Mouse (Mus musculus): ENCODE measurements around the gene Ift46. TPM values are rescaled to one million over a fixed set of nuclear protein-coding genes. Genes with fewer than 3 reads are reported as not detected.
A peak's percentile ranks its signal among the peaks of the same experiment; 100 is the strongest.
"Not testable (repeated sequence)": the region's sequence is repeated elsewhere in the genome, so short reads cannot be mapped to it uniquely, and the experiment has no call there.

The Ift46 gene
- total RNA-seq, 2 experiments from 2014 or later = 78.8 to 84.5 TPM

DNA sequence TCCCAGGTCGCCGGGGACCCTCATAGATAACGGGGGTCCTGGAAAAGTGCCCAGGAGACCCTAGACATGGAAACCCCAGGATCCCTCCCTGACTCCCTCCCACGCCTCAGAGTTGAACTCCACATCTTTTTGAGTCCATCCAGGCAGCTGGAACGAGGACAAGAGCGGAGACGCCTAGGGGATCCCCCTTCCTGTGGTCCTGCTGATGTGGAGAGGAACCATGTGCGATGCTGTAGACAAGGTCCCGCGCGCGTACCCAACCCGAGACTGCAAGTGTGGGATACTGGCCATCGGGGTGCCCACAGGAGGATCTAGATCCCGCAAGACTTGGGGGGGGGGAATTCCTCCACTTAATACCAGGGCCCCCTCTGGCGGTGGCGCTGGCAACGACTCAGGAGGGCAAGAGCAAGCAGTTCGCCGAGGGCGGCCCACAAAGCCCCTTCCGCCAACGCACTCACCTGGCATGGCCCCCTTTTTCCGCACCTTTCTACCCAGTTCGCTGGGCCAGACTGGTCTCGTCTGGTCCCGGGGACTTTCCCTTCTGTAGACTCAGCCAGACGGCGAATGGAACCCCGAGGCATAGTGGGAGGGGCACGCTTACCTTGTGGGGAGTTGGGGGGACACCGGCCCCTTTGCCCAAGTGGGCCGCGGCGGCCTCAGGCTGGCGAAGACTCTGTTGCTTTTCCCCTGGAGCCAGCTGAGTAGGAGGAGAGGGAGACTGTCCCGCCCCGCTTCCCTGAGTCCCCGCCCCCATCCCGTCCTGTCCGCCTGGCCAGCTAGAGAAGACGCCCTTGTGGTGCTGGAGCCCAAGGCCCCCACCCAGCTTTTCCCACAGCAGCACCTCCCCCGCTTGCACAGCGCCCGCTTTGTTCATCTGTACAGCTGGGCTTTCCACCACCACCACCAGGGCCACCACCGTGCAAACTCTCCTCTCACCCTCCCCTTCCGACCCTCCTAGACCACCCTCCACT, 32.9 kb upstream of the Ift46 start, which contains the start of gene Phldb1:
Gene Phldb1, minus strand, starts transcription at position 675 of the 971 bp plus-strand sequence.
- DNase-seq (ENCODE audit: low spot score in 2 of 2) = peak in 1 of 2 experiments; percentile 70

DNA sequence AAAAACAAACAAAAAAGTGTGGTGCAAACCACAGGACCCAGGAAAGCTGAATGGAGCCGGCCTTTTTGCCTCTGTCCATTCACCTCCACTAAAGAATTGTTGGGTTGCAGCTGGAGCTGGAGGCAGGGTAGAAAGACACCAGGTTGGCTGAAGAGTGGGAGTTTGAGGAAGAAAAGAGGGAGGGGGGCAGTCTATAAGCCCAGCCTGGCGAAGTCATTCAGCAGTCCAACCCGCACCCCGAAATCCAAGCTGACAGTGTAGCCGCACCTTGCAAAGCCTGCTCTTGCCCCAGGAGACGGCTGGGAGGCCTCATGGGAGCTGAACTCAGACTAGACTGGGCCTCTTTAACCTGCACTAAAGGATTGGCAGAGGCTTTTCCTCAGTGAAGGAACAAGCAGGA, 31.8 kb upstream of the Ift46 start:
- DNase-seq (ENCODE audit: low spot score in 2 of 2) = no peak

- no peak for DNase-seq (ENCODE audit: low spot score in 2 of 2)
Measured at GRCm38 (mm10) chr9:44736301-44736700, 31.4 kb upstream of the Ift46 start.

- no peak for DNase-seq (ENCODE audit: low spot score in 2 of 2)
Measured at GRCm38 (mm10) chr9:44737240-44737949, 30.3 kb upstream of the Ift46 start.

DNA sequence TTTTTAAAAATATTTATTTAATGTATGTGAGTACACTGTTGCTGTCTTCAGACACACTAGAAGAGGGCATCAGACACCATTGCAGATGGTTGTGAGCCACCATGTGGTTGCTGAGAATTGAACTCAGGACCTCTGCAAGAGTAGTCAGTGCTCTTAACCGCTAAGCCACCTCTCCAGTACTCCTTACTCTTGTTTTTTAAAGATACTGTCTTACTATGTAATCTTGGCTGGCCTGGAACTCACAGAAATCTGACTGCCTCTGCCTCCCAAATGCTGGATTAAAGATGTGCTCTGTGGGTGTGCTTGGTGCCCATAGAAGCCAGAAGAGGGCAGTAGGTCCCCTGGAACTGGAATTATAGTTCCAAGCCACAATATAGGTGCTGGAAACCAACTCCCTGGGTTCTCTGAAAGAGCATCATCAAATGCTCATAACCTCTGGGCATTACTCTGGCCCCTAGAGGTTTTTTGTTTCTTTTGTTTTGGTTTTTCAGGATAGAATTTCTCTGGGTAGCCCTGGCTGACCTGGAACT, 27.0 kb upstream of the Ift46 start:
- no peak for DNase-seq (ENCODE audit: low spot score in 2 of 2)

DNA sequence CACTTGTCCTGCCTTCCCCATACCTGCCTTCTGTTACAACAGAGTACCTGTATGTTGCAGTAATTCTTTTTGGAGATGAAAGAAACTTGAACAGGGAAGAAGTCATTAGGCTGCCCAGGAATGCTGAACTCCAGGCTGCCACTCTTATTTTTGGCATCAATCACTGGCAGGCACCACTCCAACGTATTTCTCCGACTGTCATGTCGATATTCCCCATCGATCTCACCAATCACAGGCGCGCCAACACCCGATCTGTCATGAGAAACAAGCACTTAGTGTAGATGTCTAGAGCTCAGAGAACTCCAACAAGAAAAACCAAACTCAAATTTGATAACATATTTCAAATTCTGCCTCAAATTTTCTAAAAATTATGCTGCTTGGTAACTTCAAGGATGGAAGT, 22.3 kb upstream of the Ift46 start:
- no peak for DNase-seq (ENCODE audit: low spot score in 2 of 2)

DNA sequence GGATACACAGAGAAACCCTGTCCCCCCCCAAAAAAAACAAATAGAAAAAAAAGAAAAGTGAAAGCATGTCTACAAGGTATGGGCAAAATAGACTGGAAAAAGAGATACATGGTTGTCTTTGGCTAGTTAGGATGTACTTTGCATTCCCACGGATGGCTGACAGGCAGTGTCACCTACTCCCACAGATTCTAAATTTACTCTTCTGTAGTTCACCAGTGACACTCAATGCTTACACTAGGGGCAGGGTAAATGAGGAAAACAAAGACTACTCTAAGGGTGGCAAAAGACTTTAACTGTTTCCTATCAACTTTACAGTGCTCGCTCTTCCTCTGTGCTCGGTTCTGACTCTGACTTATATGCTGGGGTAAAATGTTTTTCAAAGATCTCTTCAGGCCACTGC, 21.0 kb upstream of the Ift46 start:
- no peak for DNase-seq (ENCODE audit: low spot score in 2 of 2)

GRCm38 (mm10) chr9:44747341-44747740, 20.4 kb upstream of the Ift46 start:
- DNase-seq (ENCODE audit: low spot score in 2 of 2) = no peak

GRCm38 (mm10) chr9:44748473-44748872, 19.2 kb upstream of the Ift46 start:
- no peak for DNase-seq (ENCODE audit: low spot score in 2 of 2)

DNA sequence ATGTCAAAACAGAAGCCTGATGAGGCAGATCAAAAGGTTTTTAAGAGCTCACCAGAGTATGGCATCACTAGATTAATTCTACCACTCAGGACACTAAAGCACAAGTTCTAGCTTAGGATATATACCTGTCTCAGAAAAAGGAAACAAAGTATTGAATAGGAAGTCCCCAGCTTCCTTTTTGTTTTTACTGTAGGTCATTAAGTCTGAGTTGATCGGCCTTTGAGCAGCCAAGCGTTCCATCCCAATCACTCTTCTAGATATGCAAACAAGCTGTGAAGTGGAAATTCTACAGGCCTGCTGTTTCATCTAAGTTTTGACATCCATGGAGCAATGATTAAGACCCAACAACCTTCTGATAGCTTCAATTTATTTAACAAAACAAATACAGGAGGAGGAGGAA, 6.8 kb upstream of the Ift46 start:
- DNase-seq (ENCODE audit: low spot score in 2 of 2) = no peak

- DNase-seq (ENCODE audit: low spot score in 2 of 2) = not testable (repeated sequence)
Measured at GRCm38 (mm10) chr9:44768029-44768394, 304 bp downstream of the Ift46 start.

DNA sequence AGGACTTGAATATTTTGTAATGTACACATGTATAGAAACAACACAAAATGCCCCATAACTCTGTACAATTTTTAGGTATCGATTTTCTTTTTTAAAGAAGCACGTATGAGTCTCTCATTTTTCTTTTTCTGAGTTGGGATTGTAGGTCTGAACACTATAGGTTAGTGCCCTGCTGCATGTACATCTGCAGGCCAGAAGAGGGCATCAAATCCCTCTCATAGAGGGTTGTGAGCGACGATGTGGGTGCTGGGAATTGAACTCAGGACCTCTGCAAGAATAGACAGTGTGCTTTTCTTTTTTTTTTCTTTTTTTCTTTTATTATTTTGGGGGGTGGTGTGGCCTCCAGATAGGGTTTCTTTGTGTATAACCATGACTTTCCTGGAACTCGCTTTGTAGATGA, 3.7 kb downstream of the Ift46 start:
- DNase-seq (ENCODE audit: low spot score in 2 of 2) = no peak

GRCm38 (mm10) chr9:44772392-44772749, 4.7 kb downstream of the Ift46 start:
- no peak for DNase-seq (ENCODE audit: low spot score in 2 of 2)

- DNase-seq (ENCODE audit: low spot score in 2 of 2) = peak; percentile 92 to 94
Measured at GRCm38 (mm10) chr9:44772750-44773651, 5.3 kb downstream of the Ift46 start.

DNA sequence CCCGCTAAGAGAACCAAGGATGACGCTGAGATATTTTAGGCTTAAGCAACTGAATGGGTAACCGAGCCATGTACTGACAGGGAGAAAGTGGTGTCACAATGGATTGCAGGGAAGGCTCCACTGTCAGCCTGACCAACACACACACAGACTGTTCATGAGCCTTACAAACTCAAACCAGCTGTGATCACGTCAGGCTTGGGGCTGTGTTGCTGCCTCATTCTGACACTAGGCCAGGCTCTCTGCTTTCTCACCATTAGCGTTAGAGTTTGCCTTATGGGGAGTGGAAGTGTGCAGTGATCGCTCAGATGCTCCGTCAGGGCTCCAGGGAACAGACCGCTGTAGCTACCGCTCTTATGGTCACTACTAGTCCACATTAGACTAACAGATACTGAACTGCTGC, 25.1 kb downstream of the Ift46 start:
- DNase-seq (ENCODE audit: low spot score in 2 of 2) = no peak

GRCm38 (mm10) chr9:44798298-44798697, 30.6 kb downstream of the Ift46 start:
- DNase-seq (ENCODE audit: low spot score in 2 of 2) = no peak

DNA sequence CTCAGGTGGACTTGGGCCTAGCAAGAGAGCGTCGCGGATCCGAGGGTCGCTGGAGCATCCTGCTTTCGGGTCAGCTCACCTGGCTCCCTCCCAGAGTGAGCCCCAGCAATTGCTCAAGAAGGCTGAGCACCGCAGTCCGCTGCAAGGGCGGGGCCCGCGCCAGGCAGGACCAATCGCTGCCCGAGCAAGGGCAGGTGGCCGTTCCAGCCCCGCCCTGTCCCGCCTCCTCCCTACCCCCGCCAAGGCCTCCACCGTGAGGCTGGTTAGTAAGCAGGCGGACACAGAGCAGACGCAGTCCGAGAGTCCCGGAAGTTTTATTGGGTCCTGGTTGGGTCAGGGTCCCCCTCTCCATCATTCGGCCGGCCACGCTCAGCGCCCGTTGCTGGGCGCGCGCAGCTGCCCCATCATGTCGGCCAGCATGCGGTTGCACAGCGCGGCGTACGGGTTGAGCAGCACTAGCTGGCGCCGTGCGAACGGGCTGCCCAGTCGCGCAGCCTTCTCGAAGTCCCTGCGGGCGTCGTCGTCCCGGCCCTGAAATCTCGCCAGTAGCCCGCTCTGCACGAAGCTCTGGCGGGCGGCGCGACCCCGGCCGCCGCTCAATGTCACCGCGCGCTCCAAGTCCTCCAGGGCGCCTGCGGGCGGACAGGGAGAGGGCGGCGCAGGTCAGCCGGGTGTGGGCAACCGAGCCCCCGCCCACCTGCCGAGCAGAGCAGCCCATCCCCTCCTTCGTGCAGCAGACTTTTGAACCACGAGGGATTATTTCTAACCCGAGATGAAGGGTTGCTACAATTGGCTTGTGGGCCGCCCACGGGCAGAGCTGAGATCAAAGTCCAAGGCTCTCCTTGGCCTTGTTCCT, 31.6 kb downstream of the Ift46 start, which contains the start of gene Tmem25:
Gene Tmem25, minus strand, starts transcription at position 206 of the 856 bp plus-strand sequence.
- DNase-seq (ENCODE audit: low spot score in 2 of 2) = peak; percentile 81 to 86

DNA sequence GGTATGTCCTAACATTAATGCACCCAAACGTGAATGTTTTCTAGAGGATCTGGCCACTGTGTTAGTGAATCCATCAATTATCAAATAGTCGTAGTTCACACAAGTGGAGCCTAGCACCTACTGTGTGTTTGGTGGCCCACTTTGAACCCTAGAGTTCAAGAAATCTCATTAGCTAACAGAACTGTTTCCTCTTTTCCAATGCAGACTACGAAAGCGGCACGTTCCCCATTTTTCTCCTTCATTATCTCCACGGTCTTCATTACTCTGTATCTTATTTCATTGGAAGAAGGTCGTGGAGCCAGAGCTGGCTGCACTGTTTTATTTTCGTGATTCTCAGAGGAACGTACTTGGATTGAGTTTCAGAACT, 32.2 kb downstream of the Ift46 start:
- DNase-seq (ENCODE audit: low spot score in 2 of 2) = no peak

DNA sequence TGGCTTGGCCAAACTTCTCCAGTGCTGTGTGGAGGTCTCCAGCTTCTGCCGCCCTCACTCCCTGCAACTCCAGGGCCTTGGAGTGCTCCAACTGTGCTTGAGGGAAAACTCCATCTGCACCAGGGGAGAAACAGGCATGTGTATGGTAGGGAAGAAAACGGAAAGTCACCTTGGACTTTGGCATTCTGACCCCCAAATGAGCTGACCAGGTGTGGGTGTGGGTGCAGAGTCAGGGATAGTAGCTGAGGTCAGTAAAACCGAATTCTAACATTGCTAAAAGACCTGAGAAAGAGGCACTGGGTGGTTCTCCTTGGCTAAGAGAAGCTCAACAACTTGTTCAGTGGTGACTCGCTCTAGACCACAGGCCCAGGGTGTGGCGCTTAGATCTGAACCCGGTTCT, 34.0 kb downstream of the Ift46 start:
- DNase-seq (ENCODE audit: low spot score in 2 of 2) = no peak

GRCm38 (mm10) chr9:44802808-44803450, 35.2 kb downstream of the Ift46 start, which contains the start of gene Ttc36:
Gene Ttc36 (minus strand): TSS chr9:44803072.
- no peak for DNase-seq (ENCODE audit: low spot score in 2 of 2)

Data from layer of hippocampus, postnatal 10 days (tissue).